Mouse (Mus musculus) embryonic facial prominence, embryonic 13.5 days (tissue): ENCODE results near the gene Mtus2. TPM values are rescaled to one million over a fixed set of nuclear protein-coding genes. Genes with fewer than 3 reads are reported as not detected.
A peak's percentile ranks its signal among the peaks of the same experiment; 100 is the strongest.
"Not testable (repeated sequence)": the region's sequence is repeated elsewhere in the genome, so short reads cannot be mapped to it uniquely, and the experiment has no call there.

ENCODE experiments used
- ATAC-seq: fragments of 200-750 bp; cut with Nextera tagmentation; 2 replicates; pipeline ENCODE4 v1.8.0; 2017; ENCODE audit warnings: low read depth; ENCODE audit not compliant: insufficient number of reproducible peaks, insufficient read depth, low FRiP score, low TSS enrichment
- H3K27ac ChIP-seq: fragments of 300-500 bp; sonication (generic); 2 replicates; pipeline ENCODE4 v1.5.1; 2015; ENCODE audit warnings: moderate library complexity, mild to moderate bottlenecking, inconsistent platforms
- H3K27me3 ChIP-seq: fragments of 300-500 bp; sonication (generic); 2 replicates; pipeline ENCODE4 v1.6.1; 2015; ENCODE audit warnings: mild to moderate bottlenecking, inconsistent platforms
- H3K36me3 ChIP-seq: fragments of 300-500 bp; sonication (generic); 2 replicates; pipeline ENCODE4 v1.6.1; 2015; ENCODE audit warnings: mild to moderate bottlenecking, inconsistent platforms
- H3K4me1 ChIP-seq: fragments of 300-500 bp; sonication (generic); 2 replicates; pipeline ENCODE4 v1.6.1; 2015; ENCODE audit warnings: inconsistent platforms
- H3K4me2 ChIP-seq: fragments of 300-500 bp; sonication (generic); 2 replicates; pipeline ENCODE4 v1.6.1; 2015; ENCODE audit warnings: moderate library complexity, mild to moderate bottlenecking, inconsistent platforms
- H3K4me3 ChIP-seq: fragments of 300-500 bp; sonication (generic); 2 replicates; pipeline ENCODE4 v1.5.1; 2015; ENCODE audit warnings: mild to moderate bottlenecking, inconsistent platforms
- H3K9ac ChIP-seq: fragments of 300-500 bp; sonication (generic); 2 replicates; pipeline ENCODE4 v1.6.1; 2015; ENCODE audit warnings: mild to moderate bottlenecking, inconsistent platforms
- H3K9me3 ChIP-seq: fragments of 300-500 bp; sonication (generic); 2 replicates; pipeline ENCODE4 v1.6.1; 2016; ENCODE audit warnings: inconsistent platforms
- WGBS: fragments of 180-500 bp; shearing (Covaris S2); methylation state at CpG from one replicate; pipeline ENCODE4 v1.1.7; 2015; ENCODE audit warnings: mixed read lengths; 5-methylcytosine and 5-hydroxymethylcytosine counted together
- polyA plus RNA-seq: library from polyadenylated mRNA; unstranded; fragments of >200 nt; fragmentation: Nextera tagmentation; extraction: Ambion mirVana; gene quantifications from 2 replicates; pipeline ENCODE4 v1.2.1, GENCODE M21; 2015

Gene Mtus2
- polyA plus RNA-seq, 1 experiment from 2014 or later = 8.1 TPM

GRCm38 (mm10) chr5:147928668-147929497 is 28.2 kb upstream of the Mtus2 start:
- H3K4me2 ChIP-seq = no peak overlapping the region
- no peak overlapping the region for H3K27ac ChIP-seq
- H3K4me3 ChIP-seq = no peak overlapping the region
- H3K27me3 ChIP-seq = no peaks in the 10 kb centered on the region
- H3K9ac ChIP-seq = no peak overlapping the region
- WGBS = 81% methylated on average over 7 of the region's 7 CpGs
- H3K36me3 ChIP-seq = no peaks in the 10 kb centered on the region
- H3K4me1 ChIP-seq = no peaks in the 10 kb centered on the region
- ATAC-seq = no peak
- H3K9me3 ChIP-seq = 0 out of 2 replicates have a peak, but pooled peaks cover 2% of the 10 kb centered on the region

GRCm38 (mm10) chr5:147935096-147935495 is 22.0 kb upstream of the Mtus2 start:
- Histone ChIP-seq H3K9ac (no peak overlapping the region), H3K4me3 (no peak overlapping the region), H3K27me3 (no peaks in the 10 kb centered on the region), H3K4me1 (peaks cover 7% of the 10 kb centered on the region), H3K4me2 (no peak overlapping the region), H3K27ac (no peak overlapping the region), H3K36me3 (no peaks in the 10 kb centered on the region), H3K9me3 (0 out of 2 replicates have a peak, but pooled peaks cover under 1% of the 10 kb centered on the region)
- no peak for ATAC-seq
- 85% methylated on average over 13 of the region's 13 CpGs for WGBS

GRCm38 (mm10) chr5:147939226-147939625 is 17.9 kb upstream of the Mtus2 start:
- WGBS = 58% methylated on average over 5 of the region's 5 CpGs
- no peak overlapping the region for H3K4me3 ChIP-seq
- no peaks in the 10 kb centered on the region for H3K36me3 ChIP-seq
- ATAC-seq = 0 out of 2 replicates have a peak, but pooled peaks have one; percentile 44
- H3K4me2 ChIP-seq = no peak overlapping the region
- no peak overlapping the region for H3K9ac ChIP-seq
- H3K27ac ChIP-seq = no peak overlapping the region
- H3K4me1 ChIP-seq = peaks cover 7% of the 10 kb centered on the region
- H3K9me3 ChIP-seq = 0 out of 2 replicates have a peak, but pooled peaks cover 8% of the 10 kb centered on the region
- H3K27me3 ChIP-seq = no peaks in the 10 kb centered on the region

DNA sequence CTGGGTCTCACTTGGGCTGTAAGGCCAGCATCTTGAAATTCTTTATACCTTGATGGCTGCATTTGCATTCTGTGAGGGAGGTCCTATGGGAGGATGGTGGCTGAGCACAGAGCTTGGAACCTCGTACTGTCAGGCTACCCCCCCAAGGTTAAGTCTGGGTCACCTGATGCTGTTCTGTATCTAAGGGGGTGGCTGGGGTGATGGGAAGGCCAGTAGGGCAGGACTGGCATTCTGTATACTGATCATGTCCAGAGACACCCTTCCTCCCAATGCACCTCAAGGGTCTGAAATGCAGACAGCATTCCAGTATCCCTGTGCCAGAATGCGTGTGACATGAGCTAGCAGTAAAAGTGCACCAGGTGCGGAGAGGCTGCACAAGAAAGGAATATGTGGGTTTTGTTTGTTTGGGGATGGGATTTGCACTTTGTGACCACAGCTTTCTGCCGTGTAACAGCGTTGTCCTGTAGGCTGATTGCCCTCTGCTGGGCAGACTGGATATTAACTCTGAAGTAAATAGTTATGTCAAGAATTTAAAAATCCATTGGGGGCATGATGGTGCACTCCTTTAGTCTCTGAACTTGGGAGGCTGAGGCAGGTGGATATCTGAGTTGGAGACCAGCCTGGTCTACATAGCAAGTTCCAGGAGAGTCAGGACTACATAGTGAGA is 12.0 kb upstream of the Mtus2 start:
- Histone ChIP-seq H3K27ac (no peak overlapping the region), H3K27me3 (no peaks in the 10 kb centered on the region), H3K4me2 (no peak overlapping the region), H3K4me3 (no peak overlapping the region), H3K4me1 (no peaks in the 10 kb centered on the region), H3K9ac (no peak overlapping the region), H3K36me3 (no peaks in the 10 kb centered on the region), H3K9me3 (0 out of 2 replicates have a peak, but pooled peaks cover 8% of the 10 kb centered on the region)
- 0 out of 2 replicates have a peak, but pooled peaks have one; percentile 50 for ATAC-seq
- 30% methylated on average over 5 of the region's 5 CpGs for WGBS

GRCm38 (mm10) chr5:147949881-147950280 is 7.2 kb upstream of the Mtus2 start:
- Histone ChIP-seq H3K4me2 (no peak overlapping the region), H3K9ac (no peak overlapping the region), H3K9me3 (no peaks in the 10 kb centered on the region), H3K4me1 (no peaks in the 10 kb centered on the region), H3K36me3 (no peaks in the 10 kb centered on the region), H3K27ac (no peak overlapping the region), H3K4me3 (no peak overlapping the region), H3K27me3 (peaks cover 7% of the 10 kb centered on the region)
- WGBS = 77% methylated on average over 14 of the region's 14 CpGs
- ATAC-seq = no peak

- no peaks in the 10 kb centered on the region for H3K36me3 ChIP-seq
- H3K9ac ChIP-seq = no peak overlapping the region
- H3K4me1 ChIP-seq = peaks cover 5% of the 10 kb centered on the region
- 37% methylated on average over 2 of the region's 2 CpGs for WGBS
- H3K9me3 ChIP-seq = no peaks in the 10 kb centered on the region
- no peak overlapping the region for H3K4me3 ChIP-seq
- H3K27ac ChIP-seq = no peak overlapping the region
- no peak for ATAC-seq
- H3K27me3 ChIP-seq = peaks cover 26% of the 10 kb centered on the region
- H3K4me2 ChIP-seq = no peak overlapping the region
Observed at GRCm38 (mm10) chr5:147951751-147952150, 5.4 kb upstream of the Mtus2 start.

- H3K4me1 ChIP-seq = peaks cover 17% of the 10 kb centered on the region
- not testable (repeated sequence) for ATAC-seq, H3K36me3 ChIP-seq, H3K4me2 ChIP-seq, H3K9me3 ChIP-seq, H3K9ac ChIP-seq, H3K27ac ChIP-seq, H3K4me3 ChIP-seq
- WGBS = 82% methylated on average over 5 of the region's 5 CpGs
- peaks cover 39% of the 10 kb centered on the region for H3K27me3 ChIP-seq
Observed at GRCm38 (mm10) chr5:147953181-147953580, 3.9 kb upstream of the Mtus2 start.

DNA sequence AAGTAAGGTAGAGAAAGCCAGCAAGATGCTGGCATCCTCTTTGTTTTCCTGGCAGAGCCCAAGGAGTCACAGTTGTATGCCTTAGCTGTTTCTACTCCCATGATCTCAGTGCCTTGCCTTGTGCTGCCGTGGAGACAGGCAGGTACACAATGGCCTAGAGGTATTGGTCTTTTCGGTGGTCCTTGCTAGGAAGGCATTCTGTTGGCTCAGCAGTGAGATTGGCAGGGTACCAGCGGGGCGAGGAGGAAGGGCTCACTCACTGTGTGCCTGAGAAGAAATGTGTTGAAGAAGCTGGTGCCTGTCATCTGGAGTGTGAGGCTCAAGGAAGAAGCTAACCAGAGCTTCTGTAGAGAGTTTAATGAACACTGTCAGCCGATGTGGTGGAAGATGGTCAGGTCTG is 1.4 kb upstream of the Mtus2 start:
- no peak for ATAC-seq
- WGBS = 35% methylated on average over 5 of the region's 5 CpGs
- H3K27me3 ChIP-seq = peaks cover 50% of the 10 kb centered on the region

GRCm38 (mm10) chr5:147956421-147956820 is 699 bp upstream of the Mtus2 start:
- 2% methylated on average over 11 of the region's 11 CpGs for WGBS
- no peak for ATAC-seq
- Histone ChIP-seq H3K4me3 (peak overlapping the region; percentile 55; the same call in 1 of the 2 replicates), H3K27ac (no peak overlapping the region), H3K36me3 (no peaks in the 10 kb centered on the region), H3K9me3 (no peaks in the 10 kb centered on the region), H3K9ac (0 out of 2 replicates have a peak overlapping the region, but pooled peaks have one; percentile 12), H3K4me2 (peak overlapping the region; percentile 98; the same call in 1 of the 2 replicates), H3K27me3 (peaks cover 50% of the 10 kb centered on the region), H3K4me1 (peaks cover 17% of the 10 kb centered on the region)

More for the DNA sequence above, 1.4 kb upstream of the Mtus2 start:
- H3K36me3 ChIP-seq = no peaks in the 10 kb centered on the region
- no peak overlapping the region for H3K4me2 ChIP-seq
- no peaks in the 10 kb centered on the region for H3K9me3 ChIP-seq
- H3K9ac ChIP-seq = no peak overlapping the region
- H3K4me1 ChIP-seq = peaks cover 17% of the 10 kb centered on the region
- H3K27ac ChIP-seq = no peak overlapping the region
- H3K4me3 ChIP-seq = no peak overlapping the region

- Histone ChIP-seq H3K4me3 (peak overlapping the region; percentile 55), H3K9me3 (no peaks in the 10 kb centered on the region), H3K27ac (no peak overlapping the region), H3K4me1 (peaks cover 17% of the 10 kb centered on the region), H3K36me3 (no peaks in the 10 kb centered on the region), H3K4me2 (peak overlapping the region; percentile 98), H3K27me3 (peaks cover 57% of the 10 kb centered on the region), H3K9ac (peak overlapping the region; percentile 62)
- no peak for ATAC-seq
- under 1% methylated on average over 42 of the region's 42 CpGs for whole genome bisulfite sequencing
Observed at GRCm38 (mm10) chr5:147957592-147958271, 612 bp downstream of the Mtus2 start.

DNA sequence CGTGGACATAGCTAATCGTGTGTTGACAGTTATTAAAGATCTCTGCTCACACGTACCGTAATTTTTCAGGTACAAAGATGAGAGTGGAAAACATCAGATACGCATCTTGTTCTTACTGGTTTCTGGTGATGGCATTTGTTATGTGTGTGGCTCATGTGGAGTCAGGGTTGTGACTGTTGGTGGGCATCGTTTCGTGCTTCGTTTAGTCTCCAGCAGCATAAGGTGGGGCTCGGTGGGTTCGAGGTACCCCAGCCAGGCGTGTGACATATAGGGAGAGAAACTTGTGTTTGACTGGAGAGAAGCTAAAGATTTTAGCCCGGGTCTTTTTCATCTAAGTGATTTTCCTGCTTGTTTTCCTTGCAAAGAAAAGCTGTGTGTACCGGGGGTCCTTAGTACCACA is 1.4 kb downstream of the Mtus2 start:
- no peak for ATAC-seq
- Histone ChIP-seq H3K27me3 (peaks cover 57% of the 10 kb centered on the region), H3K9me3 (no peaks in the 10 kb centered on the region), H3K36me3 (no peaks in the 10 kb centered on the region), H3K4me1 (peaks cover 17% of the 10 kb centered on the region), H3K9ac (no peak overlapping the region), H3K27ac (no peak overlapping the region), H3K4me2 (peak overlapping the region; percentile 98; the same call in 1 of the 2 replicates), H3K4me3 (no peak overlapping the region)
- 35% methylated on average over 13 of the region's 13 CpGs for WGBS
